Mouse (Mus musculus) cerebellum, adult 2 months (tissue): ENCODE measurements around the gene Ubr4. TPM values are rescaled to one million over a fixed set of nuclear protein-coding genes. Genes with fewer than 3 reads are reported as not detected.
A peak's percentile ranks its signal among the peaks of the same experiment; 100 is the strongest.

ENCODE experiments used
- DNase-seq, 2 experiments: peaks; one replicate each; pipeline ENCODE4 v3.0.0; 2021
- H3K27ac ChIP-seq: fragments of 200-500 bp; 2 replicates; pipeline ENCODE4 v1.5.1; 2012; ENCODE audit warnings: low read length, control low read depth, inconsistent platforms; ENCODE audit not compliant: insufficient read depth
- H3K27me3 ChIP-seq: fragments of 200-500 bp; 2 replicates; pipeline ENCODE4 v1.6.1; 2012; ENCODE audit warnings: inconsistent platforms, mild to moderate bottlenecking, low read length, moderate library complexity; ENCODE audit not compliant: control insufficient read depth, insufficient read depth
- H3K4me1 ChIP-seq: fragments of 200-500 bp; 2 replicates; pipeline ENCODE4 v1.6.1; 2011; ENCODE audit warnings: low read length; ENCODE audit not compliant: control insufficient read depth, insufficient read depth
- H3K4me3 ChIP-seq: fragments of 200-500 bp; replicated peaks from 2 replicates; pipeline ENCODE3; 2011; ENCODE audit warnings: mild to moderate bottlenecking, low read depth, low read length, control low read depth; ENCODE audit not compliant: insufficient read depth
- CTCF ChIP-seq: fragments of 200-500 bp; IDR thresholded peaks from 2 replicates; pipeline ENCODE4 v1.5.1; 2011; ENCODE audit warnings: low read depth, mild to moderate bottlenecking, control low read depth, low read length, moderate library complexity, borderline replicate concordance; ENCODE audit not compliant: insufficient read depth
- POLR2A ChIP-seq: fragments of 200-500 bp; IDR thresholded peaks from 2 replicates; pipeline ENCODE4 v1.6.1; 2011; ENCODE audit warnings: low read length, control low read depth, borderline replicate concordance; ENCODE audit not compliant: insufficient read depth
- WGBS: fragments of 180-500 bp; shearing (Covaris S2); methylation state at CpG from one replicate; pipeline ENCODE4 v1.1.7; 2018; 5-methylcytosine and 5-hydroxymethylcytosine counted together
- polyA plus RNA-seq: library from polyadenylated mRNA; depleted of rRNA; stranded (reverse); fragments of >200 nt; gene quantifications from 2 replicates; pipeline ENCODE4 v1.2.3, GENCODE M21; 2012

Gene Ubr4
- polyA plus RNA-seq, 1 experiment = 256 TPM

- Histone ChIP-seq H3K27me3 (no peaks in the 10 kb centered on the region; the same call in 1 of the 2 replicates), H3K27ac (no peak overlapping the region), H3K4me1 (peaks cover 3% of the 10 kb centered on the region; the same call in 1 of the 2 replicates), H3K4me3 (no peak overlapping the region)
- TF ChIP-seq POLR2A (no peak), CTCF (no peak)
- peak in 1 of 2 experiments; percentile 8 for DNase-seq
- WGBS = 44% methylated on average over 6 of the region's 6 CpGs
Observed at GRCm38 (mm10) chr4:139386869-139387319, 34.5 kb downstream of the Ubr4 start.

- H3K4me3 ChIP-seq = no peak overlapping the region
- no peak for DNase-seq
- WGBS = 88% methylated on average over 4 of the region's 4 CpGs
Observed at GRCm38 (mm10) chr4:139389557-139389956, 37.1 kb downstream of the Ubr4 start.

GRCm38 (mm10) chr4:139395431-139395830 is 43.0 kb downstream of the Ubr4 start:
- Histone ChIP-seq H3K27me3 (no peaks in the 10 kb centered on the region), H3K27ac (no peak overlapping the region), H3K4me3 (no peak overlapping the region), H3K4me1 (peaks cover 2% of the 10 kb centered on the region; the same call in 1 of the 2 replicates)
- no peak for TF ChIP-seq POLR2A
- no peak for TF ChIP-seq CTCF
- no peak for DNase-seq
- 85% methylated on average over 2 of the region's 2 CpGs for WGBS

More at GRCm38 (mm10) chr4:139389557-139389956, 37.1 kb downstream of the Ubr4 start:
- H3K27ac ChIP-seq = no peak overlapping the region
- H3K4me1 ChIP-seq = peaks cover 3% of the 10 kb centered on the region; the same call in 1 of the 2 replicates
- H3K27me3 ChIP-seq = no peaks in the 10 kb centered on the region; the same call in 1 of the 2 replicates
- TF ChIP-seq POLR2A = no peak
- no peak for TF ChIP-seq CTCF

- H3K4me3 ChIP-seq = no peak overlapping the region
- H3K27me3 ChIP-seq = no peaks in the 10 kb centered on the region
- TF ChIP-seq POLR2A (no peak), CTCF (no peak)
- WGBS = 87% methylated on average over 5 of the region's 5 CpGs
- H3K27ac ChIP-seq = no peak overlapping the region
- H3K4me1 ChIP-seq = peaks cover 2% of the 10 kb centered on the region; the same call in 1 of the 2 replicates
- DNase-seq = no peak
Observed at GRCm38 (mm10) chr4:139400487-139400886, 48.1 kb downstream of the Ubr4 start.

- no peak overlapping the region for H3K4me3 ChIP-seq
- H3K27me3 ChIP-seq = no peaks in the 10 kb centered on the region
- H3K27ac ChIP-seq = no peak overlapping the region
- DNase-seq = no peak
- whole genome bisulfite sequencing = 59% methylated on average over 14 of the region's 14 CpGs
- TF ChIP-seq CTCF = no peak
- TF ChIP-seq POLR2A = no peak
- H3K4me1 ChIP-seq = peaks cover 2% of the 10 kb centered on the region; the same call in 1 of the 2 replicates
Observed at GRCm38 (mm10) chr4:139403214-139403613, 50.8 kb downstream of the Ubr4 start.

- no peaks in the 10 kb centered on the region for H3K27me3 ChIP-seq
- no peak overlapping the region for H3K4me3 ChIP-seq
- H3K4me1 ChIP-seq = no peaks in the 10 kb centered on the region
- H3K27ac ChIP-seq = no peak overlapping the region
- no peak for TF ChIP-seq CTCF
- 50% methylated on average over 3 of the region's 3 CpGs for WGBS
- peak in 1 of 2 experiments; percentile 38 for DNase-seq
Observed at GRCm38 (mm10) chr4:139411351-139411750, 58.9 kb downstream of the Ubr4 start.

GRCm38 (mm10) chr4:139417868-139418267 is 65.5 kb downstream of the Ubr4 start:
- DNase-seq = no peak
- 74% methylated on average over 1 of the region's 1 CpGs for WGBS

DNA sequence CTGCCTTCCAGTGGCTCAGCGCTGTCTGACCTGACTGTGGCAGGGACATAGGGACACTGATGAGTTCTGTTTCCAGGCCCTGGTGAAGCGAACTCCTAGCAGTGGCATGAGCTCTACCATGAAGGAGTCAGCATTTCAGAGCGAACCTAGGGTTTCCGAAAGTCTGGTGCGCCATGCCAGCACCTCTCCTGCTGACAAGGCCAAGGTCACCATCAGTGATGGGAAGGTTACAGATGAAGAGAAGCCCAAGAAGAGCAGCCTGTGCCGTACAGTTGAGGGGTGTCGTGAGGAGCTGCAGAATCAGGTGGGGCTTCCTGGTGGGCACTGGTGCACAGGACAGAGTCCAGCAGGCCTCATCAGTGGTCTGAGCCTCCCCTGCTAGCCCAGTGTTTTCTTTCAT is 69.2 kb downstream of the Ubr4 start:
- Histone ChIP-seq H3K27me3 (no peaks in the 10 kb centered on the region), H3K4me3 (no peak overlapping the region), H3K4me1 (no peaks in the 10 kb centered on the region), H3K27ac (no peak overlapping the region)
- no peak for DNase-seq
- TF ChIP-seq CTCF = no peak
- no peak for TF ChIP-seq POLR2A
- WGBS = 92% methylated on average over 7 of the region's 7 CpGs

More at GRCm38 (mm10) chr4:139417868-139418267, 65.5 kb downstream of the Ubr4 start:
- TF ChIP-seq CTCF (0 out of 2 replicates have a peak, but pooled peaks have one; percentile 20), POLR2A (no peak)
- H3K27me3 ChIP-seq = no peaks in the 10 kb centered on the region
- H3K4me1 ChIP-seq = no peaks in the 10 kb centered on the region
- H3K4me3 ChIP-seq = no peak overlapping the region
- H3K27ac ChIP-seq = no peak overlapping the region
